Mouse (Mus musculus) cerebellum, adult 9-11 months (tissue): ENCODE results near the gene Jam2.

Experiments used
- DNase-seq: peaks from one replicate; pipeline ENCODE4 v3.0.0; 2022

Jam2 gene

DNA sequence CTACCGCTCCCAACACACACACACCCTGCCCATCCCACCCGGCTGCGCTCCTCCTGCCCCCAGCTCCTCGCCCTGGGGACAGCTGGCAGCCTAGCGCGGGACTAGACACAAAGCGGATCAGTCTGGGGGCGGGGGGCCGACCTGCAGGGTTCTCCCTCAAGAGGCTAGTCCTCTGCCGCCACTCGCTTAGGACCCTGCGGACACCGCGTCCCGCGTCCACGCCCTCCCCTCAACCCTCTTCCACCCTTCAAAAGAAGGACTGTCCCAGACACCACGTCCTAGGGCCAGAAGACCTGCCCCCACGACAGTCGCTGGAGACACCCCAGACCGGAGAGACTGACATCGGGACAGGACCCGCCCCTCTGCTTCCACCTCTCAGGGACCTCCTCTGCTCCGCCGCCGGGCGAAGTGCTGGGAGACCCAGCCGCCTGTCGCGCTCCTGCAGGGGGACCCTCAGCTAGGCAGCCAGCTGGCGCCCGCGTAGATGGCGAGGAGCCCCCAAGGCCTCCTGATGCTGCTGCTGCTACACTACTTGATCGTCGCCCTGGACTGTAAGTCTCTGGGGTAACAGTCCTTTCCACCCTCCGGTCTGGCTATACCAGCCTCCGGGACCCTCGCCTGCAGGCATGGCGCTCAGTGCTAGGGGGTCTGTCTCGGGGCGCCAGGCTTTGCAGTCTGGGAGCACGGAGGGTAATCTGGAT lies at the start of gene Jam2:
Gene Jam2 (plus strand): TSS at position 121 of the 701 bp plus-strand sequence.
- peak; percentile 28 for DNase-seq

DNA sequence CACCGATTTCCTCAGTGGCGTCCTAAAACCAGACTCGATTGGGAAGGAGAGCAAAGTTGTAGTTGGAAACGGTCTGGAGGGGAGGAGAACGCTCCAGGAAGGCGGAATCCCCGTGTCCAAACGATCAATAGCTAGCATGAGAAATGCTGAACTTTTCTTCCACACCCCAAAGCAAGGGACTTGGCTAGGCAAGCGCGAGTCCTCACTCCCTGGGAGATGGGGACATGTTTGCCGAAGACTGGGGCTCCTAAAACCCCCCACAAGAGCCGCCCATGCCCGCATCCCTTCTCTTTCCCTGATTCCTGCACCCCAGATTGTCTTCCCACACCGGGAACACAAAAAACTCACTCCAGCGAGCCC lies 39.1 kb upstream of the Jam2 start:
- DNase-seq, result no peak

DNA sequence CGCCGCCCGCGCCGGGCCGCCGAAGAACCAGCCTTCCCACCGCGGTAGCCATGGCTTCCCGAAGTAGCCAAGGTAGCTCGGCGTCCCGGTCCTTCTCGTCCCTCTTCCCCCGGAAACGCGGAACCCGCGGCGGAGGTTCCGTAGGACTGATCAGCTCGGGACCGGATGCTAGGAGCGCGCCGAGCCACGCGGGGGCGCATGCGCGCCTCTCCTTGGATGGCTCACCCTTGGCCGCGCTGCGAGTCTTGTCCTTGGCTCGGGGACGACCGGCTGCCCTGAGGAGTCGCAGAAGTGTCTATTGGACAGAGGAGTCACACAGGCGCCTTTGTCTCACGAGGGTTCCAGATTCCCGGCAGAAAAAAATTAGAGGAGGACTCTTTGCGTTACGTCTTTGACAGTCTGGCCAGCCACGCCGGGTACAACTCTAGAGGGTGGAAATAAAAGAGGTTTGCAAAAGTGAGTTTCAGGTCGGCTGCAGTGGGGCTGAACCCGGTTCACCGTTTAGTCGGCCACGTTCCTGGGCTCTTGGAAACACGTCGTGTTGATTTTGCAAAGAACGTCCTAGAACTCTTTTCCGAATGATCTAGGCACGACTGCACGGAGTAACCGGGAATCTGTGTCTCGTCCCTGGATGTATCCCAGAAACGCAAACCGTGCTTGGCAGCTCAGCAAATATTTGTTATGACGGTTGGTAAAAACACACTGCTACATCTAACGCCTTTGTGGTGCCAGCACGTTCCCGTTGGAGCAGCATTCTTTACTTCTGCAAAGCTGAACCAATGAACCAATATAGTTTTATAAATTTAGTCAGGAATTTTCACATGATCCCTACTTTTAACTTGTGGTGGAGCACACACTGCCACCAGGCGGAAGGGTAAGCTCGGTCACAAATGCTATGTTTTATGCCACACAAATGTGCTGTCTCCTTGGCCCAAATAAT lies 38.5 kb upstream of the Jam2 start, which contains the start of gene Mrpl39:
Gene Mrpl39 (minus strand): TSS at position 577 of the 940 bp plus-strand sequence.
- DNase-seq, result peak; percentile 94

DNA sequence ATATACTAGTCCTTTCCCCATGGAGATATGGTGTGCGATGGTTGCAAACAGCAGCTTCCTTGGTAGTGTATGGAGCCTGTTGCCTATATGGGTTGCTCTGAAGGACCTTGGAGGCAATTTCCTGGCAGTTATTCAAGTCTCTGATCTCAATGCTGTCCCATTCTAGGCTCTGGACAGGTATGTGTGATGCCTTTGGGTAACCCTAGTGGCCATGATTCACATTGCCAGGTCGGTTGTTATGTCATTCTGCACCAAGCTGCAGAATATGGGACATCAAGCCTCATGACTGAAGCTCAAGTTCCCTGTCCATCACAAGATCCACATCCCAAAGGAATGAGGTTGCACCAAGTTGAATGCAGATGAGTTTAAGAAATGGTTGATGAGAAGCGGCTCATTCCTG lies 36.6 kb upstream of the Jam2 start:
- no peak for DNase-seq

DNA sequence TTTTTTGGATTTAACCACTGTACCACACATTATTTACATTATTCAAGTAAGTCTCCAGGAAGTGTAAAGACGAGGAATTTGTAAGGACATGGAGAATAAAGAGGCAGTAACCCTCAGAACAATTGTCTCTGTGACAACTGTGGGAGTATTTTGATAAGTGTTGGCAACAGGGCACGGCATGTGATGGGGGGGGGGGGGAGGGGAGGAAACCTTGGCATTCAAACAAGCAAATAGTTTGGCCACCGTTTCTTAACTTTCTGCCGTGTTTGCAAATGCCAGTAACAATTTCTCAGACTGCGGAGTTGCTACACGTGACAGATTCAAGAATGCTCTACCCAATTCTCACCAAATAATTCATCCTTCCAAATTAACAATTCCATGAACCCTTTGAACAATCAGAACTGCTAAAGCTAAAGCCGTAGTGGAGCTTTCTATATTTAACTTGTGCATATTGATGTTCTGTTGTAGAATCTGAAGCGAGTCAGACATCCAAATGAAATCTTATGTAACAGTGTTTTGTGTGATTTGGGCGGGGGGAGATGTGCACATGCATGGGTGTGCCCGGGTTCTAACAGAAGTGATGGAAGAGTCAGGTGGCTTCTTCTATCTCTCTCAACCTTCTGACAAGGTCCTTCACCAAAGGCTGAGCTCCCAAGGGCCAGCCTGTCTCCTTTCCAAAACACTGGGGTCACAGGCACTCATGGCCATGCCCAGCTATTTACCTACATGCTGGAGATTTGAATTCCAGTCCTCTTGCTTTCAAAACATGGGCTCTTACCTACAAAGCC lies 29.0 kb upstream of the Jam2 start:
- no peak for DNase-seq

DNA sequence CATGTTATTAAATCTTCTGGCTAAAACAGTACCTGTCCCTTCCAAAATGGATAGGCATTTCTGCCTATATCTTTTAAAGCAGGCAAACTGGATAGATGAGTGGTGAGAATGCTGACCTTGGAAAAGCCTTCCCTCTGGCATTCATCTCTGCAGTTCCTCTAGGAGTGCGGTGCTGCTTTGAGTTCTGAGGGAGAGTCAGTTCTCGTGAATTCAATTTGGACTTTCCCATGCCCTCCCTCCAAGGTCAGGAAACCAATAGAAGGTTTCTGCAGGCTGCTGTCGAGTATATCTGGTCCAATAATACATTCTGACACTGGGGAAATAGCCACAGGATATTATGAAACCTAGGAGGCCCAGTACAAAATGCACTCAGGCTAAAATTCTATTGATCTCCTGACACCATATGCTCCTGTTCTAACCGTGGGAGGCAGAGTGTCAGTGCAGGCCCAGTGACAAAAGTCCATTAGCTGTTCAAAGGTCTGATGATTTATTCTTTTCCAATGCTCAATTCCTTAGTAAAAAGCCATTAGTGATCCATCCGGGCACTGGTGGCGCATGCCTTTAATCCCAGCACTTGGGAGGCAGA lies 28.1 kb upstream of the Jam2 start:
- DNase-seq, result no peak

DNA sequence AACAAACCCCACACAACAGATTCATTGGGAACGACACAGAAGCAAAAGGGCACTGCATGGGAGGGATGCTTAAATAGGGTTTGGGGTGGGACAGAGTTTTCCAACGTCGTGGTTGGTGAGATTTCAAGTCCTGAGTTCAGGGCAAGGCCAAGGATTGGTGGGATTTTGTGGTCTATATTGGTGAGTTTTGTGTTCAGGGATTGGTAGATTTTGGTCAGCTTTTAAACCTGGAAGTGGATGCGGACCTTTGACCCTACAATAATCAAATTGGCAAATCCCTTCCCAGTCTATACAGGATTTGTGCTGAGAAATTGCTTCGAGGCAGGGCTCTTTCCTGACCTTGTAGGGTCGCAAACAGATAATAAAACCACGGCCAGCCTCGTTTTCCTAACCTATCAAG lies 6.0 kb upstream of the Jam2 start:
- no peak for DNase-seq

DNA sequence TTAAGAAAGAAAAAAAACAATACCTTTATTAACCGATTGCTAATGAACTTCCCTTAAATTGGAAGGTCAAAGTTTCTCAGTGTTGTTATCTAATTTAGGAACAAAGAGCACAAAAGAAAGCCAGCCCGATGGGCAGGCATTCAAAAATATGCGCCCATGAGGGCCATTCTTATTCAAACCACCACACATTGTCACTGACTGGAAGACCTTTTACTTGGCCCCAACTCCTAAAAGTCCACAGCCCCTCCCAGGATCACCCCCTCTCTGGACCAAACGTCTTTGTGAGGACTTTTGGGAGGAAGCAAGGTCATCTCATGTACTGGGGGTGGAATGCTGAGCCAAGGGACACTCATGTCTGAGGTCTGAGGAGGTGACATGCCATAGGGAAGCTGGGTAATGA lies 4.7 kb upstream of the Jam2 start:
- DNase-seq, result no peak

DNA sequence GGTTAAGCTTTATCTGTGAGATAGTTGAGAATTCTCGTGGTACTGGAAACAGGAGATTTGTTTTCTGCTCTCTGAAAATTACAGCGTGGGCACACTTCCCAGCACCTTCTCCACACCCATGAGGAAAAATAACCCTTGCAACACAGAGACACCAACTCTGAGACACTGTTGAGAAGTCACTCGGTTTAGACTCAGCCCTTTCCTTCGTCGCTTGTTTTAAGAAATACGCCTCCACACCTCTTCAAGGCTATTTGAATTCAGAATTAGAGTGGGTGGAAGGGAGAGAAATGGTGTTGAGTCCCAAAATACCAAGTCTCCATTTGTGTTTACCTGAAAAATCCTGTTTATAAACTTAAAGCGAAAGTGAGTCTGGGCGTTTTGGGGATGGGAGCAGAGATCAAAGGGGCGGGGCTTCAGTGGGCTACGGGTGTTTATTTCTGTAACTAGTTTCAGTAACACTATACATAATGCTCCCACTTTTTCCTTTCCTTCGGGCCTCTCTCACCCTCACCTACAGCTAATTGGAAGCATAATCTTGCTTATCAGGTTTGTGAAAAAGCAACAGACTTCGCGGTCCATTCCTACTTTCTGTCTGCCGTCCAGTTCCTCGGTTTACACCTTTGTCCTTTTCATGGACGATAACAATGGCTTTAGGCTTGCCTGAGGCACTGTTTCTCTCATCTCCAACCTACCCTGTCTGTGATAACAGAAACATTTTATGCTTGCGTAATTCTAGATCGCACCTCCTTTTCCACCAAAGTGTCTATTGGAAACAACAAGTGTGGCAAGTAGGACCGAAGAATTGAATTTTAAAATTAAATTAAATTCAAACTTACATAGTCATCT lies 4.1 kb upstream of the Jam2 start:
- DNase-seq, result no peak

DNA sequence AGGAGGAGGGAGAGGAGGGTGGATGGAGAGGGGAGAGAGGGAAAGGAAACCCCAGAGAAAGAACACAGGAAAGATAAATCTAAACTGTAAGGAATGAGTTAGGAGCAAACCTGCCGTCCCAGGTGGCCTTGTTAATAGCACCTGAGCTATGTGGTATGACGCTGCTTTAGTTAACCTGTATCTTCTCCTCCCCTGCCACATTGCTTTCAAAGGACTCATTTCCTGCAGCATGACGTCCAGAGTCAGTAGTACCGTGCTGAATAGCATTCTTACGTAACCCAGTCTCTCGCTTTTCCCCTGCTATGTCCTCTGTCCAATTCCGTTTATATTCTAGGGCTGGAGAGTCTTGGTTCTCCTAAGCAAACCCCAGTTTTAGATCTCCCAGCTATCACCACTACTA lies 3.0 kb upstream of the Jam2 start:
- DNase-seq, result no peak

DNA sequence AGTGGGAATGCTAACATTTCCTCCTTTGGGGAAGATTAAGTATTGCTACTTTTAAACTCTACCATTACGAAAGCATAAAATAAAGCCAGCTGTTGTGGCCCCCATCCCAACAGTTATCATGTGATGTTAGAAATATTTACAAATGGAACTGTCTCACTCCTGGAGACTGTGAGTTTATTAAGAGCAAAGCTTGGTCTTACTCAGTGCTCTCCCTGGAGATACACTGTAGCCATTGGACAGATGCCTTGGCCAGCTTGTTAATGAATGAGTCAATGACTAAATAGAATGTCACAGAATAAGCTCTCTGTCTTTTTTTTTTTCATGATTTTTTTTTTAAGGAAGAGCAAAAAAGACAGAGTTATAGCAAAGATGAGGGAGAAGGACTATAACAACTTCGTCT lies 2.5 kb upstream of the Jam2 start:
- no peak for DNase-seq

DNA sequence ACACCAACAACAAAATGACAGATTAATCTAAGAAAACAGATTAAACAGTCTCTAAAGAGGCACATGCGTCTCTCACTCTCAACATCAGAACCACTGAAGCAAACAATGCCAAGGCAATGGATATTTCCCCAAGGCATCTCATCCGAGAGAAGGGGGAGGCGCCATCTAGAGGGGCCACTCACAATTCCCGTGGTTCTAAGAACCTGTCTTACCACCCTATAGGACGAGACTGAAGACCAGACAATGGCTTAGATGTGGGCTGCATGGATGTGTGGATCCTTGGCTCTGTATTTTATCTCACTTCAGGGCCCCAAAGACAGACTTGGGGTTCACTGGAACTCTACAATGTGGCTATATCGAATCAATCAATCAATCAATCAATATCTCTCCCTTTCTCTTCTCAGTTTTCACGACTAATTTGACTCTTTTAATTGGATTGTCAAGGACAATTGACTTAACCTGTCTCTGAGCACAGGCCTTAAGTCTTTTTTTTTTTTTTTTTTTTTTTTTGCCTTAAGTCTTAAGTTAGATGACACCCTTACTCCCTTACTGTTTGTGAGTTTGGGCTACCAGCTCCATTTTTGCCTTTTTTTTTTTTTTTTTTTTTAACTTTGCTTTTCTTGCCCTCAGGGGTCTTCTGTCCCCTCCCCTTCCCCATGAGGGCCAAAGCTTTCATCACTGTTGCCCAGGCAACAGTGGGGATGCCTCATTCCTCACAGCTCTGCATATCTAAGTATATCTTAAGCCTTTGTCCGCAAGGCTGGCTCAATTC lies 1.2 kb upstream of the Jam2 start:
- DNase-seq, result no peak

DNA sequence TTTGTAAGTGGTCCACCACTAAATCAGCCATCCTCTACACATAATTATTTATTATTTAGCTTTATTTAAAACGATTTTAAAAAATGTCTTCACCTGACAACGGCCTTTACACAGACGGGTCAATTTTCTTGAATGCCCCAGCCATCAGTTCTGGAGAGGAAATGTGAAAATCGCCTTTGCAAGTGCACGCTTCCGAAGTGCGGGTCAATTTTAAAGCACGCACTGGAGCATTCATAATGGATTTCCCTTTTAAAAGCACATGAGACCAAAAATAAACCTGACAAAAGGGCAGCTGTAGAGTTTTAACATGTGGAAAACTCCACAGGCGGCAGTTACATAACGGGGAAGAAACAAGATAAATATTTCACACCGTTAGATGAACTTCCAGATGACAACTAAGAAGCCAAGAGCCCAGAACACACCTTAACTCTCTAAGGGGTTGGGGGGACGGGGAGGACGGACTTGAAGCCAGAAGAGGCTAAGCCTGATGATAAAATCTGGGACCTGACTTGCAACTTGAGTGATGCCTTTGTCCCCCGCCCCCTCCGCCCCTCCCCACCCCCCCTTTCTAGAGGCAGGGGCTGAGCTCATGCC lies 558 bp upstream of the Jam2 start:
- no peak for DNase-seq

DNA sequence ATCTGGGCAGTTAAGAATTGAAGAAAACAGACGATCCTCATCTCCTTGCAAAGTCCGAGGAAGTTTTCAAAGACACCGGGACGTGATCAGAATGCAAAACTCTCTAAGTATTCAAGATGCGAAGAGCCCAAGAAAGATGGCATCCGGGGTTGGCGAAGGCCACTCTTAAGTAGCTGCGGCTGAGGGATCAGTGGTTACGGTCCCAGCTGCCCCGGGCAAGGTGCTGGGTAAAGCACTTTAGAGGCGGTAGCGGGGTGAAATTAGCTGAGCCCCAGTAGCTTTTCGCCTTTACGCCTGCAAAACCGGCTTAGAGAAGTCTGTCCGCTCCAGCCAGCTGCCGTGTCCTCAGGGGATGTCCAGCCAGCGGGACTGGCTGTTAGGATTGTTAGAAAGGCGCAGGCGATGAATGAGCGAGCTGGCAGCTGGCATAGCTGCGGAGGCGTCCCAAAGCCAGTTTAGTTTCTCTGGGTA lies 873 bp downstream of the Jam2 start:
- DNase-seq, result peak; percentile 9

DNA sequence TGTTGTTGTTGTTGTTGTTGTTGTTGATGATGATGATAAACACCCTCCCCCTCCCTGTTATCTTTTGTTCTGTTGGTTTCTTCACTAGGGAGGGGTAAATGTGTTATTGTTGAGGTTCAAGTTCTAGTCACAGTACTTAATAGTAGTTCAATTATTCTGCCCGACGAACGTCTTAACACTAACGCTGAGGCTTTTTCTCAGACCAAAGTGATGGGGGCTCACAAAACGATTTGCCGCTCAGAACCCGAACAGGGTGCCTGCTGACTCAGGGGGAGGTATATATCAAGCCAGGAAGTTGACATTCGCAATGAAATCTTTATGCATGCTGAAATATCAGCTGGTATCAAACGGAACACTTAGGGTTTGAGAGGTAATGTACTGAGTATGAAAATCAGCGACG lies 1.4 kb downstream of the Jam2 start:
- DNase-seq, result no peak

DNA sequence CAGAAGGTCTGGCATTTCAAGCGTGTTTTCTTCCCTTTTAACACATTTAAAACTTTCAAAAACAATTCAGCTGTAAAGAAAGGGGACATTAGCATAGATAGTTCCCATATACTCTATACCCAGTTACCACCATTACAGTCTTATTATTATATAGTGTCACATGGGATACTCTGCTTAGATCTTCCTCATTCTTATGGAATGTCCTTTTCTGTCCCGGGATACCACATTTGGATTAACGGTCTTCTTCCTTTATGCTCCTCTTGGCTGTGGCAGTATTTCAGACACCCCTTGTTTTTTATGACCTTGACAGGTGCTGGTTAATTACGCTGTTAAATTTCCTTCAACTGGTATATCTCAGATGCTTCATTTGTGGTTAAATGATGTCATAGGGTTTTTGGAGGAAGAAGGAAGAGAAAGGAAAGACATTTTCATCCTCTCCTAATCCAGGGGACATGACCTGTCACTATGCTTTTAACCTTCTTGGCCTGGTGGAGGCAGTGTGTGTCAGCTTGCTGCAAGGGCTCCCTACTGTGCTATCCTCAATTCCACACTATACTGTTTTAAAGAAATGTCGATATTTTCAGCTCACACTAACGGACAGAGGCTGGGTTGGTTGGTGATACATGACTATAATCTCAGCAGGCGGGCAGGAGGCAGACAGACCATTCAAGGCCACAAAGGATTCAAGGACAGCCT lies 2.3 kb downstream of the Jam2 start:
- no peak for DNase-seq

DNA sequence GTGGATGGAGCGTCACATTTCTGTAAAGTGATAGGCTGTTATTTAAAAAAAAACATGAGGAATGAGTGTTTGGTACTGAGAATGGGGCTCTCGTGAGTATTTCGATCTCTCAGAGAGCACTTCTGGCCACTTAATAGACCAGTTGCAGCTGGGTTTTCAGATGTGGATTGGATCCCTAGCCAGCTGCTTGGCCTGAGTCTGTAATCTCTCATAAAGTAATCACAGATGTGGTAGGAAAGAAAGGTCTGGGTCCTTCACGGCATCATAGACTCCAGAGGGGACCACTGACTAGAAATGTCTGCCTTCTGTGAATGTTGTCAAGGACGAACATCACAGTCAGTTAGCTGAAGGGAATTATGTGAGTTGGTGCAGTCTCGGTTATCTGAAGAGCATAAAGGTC lies 4.5 kb downstream of the Jam2 start:
- DNase-seq, result no peak

DNA sequence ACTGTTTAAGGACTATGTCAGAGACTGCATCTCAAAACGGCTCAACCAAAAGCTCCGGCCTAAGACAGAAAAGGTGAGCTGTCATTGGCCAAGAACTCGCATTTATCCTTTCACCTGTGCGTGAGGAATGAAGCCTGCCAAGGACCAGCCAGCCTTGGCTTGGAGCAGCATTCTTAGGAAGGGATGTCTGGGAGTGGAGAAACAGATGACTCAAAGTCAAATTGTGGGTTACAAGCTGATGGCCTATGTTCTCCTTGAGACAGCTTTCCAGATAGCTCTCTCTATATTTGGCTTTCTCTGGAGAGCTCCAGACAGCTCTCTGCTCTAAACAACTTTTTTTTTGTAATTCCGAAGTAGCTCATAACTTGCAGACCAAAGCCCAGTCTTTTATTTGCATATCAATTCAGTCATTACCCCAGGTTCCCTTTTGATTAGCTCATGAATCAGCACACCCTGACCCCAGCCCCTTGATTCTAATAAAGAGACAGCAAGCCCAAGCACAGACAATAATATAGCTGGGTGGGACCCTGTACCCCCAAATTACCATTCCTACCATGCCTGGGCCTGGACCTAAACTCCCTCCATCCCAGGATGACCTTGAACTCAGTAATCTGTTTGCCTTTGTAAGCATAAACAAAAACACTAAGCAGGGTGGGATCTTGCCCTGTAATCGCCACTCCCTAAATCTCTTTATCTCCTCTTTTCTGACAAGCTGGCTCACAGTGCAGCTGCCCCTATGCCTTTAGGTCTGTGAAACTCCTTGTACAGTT lies 5.1 kb downstream of the Jam2 start:
- no peak for DNase-seq

DNA sequence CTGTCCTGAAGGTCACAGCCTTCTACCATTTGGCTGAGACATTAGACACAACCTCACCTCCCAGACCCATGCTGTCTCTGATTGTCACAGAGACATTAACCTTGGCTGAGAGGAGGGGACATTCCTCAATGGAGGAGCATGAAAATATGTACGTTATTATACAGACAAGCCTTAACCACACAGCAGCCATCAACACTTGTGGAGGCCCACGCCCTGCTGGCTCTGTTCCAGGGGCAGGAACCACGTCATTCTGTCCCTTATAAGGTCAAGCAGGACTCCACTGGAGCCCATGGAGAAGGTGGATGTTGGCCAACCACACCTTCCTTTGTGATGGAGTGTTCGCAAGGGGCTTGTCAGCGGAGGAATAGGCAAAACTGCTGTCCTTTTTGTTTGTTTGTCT lies 5.8 kb downstream of the Jam2 start:
- no peak for DNase-seq
